Mouse (Mus musculus) embryonic stem cell, embryonic (primary cell): Measurements from ENCODE around the gene Map7.

Experiments
- CTCF ChIA-PET, 4 experiments: fragments of 300-600 bp in 2 of 4; fragments of 350-600 bp in 2 of 4; sonication (Branson Sonifier 250); formaldehyde crosslinking; loops; one replicate each; lab custom pipeline; 2022; ENCODE audit warnings: inconsistent platforms in 2 of 4; lab: Charles Lee
- POLR2A ChIA-PET, 4 experiments: fragments of 300-600 bp in 2 of 4; fragments of 350-600 bp in 2 of 4; sonication (Branson Sonifier 250); formaldehyde crosslinking; loops; one replicate each; lab custom pipeline; 2022; ENCODE audit warnings: antibody characterized with exemption in 4 of 4, inconsistent platforms in 1 of 4; lab: Charles Lee

Gene Map7

DNA sequence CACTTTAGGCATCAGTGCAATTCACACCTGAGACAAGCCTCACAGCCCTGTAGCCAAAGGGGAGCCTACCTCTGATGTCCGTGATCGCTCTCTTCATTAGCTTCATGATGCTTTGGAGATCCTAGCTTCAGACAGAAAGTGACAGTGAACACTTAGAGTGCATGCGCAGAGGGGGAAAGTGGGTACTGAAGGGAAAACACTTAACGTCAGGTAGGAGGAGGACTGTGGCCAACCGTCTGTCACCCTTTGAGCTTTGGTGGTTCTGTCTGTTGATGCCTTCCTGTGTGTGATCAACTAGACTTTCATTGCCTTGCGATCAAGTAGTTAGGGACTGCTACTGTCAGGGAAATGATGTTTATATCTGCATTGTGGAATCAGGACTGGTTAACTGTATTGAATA is 114.6 kb downstream of the Map7 start:
- POLR2A ChIA-PET: interaction anchor here in 2 of 4 experiments (0.8 to 1.4 kb wide), 3 partner anchors 9 to 85 kb away, joined by 3 to 4 read pairs (median 3); partner anchors contain the start of gene Mtfr2 (in 1 of the 2)
- CTCF ChIA-PET: interaction anchor here in 1 of 4 experiments (1.4 kb wide), 1 partner anchor 19 kb away, joined by 3 read pairs; no protein-coding TSS in a partner anchor

DNA sequence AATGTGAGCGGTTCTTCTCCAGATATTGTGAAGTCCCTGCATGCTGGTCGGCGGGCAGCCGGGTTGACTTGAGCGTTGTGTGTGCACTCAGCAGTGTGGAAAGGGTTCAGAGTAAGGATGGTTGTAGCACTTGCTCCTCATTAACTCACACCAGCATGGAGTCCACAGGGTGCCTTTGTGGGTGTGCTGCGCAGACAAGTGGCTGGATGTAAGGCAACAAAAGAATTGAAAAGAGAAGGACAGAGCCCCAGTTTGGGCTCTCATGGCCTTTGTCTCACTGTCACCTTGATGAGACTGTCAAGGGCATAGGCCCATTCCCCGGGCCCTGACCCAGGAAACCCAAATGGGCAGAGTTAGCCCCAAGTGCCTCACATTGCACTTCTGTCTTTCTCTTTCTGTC is 116.2 kb downstream of the Map7 start:
- CTCF ChIA-PET: no interaction called here
- POLR2A ChIA-PET: interaction anchor here in 1 of 4 experiments (0.6 to 0.7 kb wide), 2 partner anchors 10 to 26 kb away, joined by 3 read pairs; no protein-coding TSS in a partner anchor

DNA sequence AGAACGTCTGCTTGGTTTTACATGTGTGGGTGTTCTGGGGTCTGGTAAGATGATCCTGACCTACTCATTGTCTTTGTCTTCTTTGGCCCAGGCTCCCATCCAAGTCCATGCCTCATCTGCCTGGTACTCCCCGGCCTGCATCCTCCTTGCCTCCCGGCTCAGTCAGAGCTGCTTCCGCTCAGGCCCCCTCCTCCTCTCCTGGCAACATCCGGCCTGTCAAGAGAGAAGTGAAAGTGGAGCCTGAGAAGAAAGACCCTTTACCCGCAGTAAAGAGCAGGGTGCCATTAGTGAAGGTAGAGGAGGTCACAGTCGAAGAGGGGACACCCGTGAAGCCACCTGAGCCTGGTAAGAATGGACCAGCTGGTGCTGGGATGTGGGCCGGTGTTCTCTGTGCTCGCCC is 118.8 kb downstream of the Map7 start:
- ChIA-PET POLR2A (interaction anchor here in 3 of 4 experiments (1.1 to 1.4 kb wide), 4 partner anchors 12 to 26 kb away, joined by 3 read pairs; no protein-coding TSS in a partner anchor), CTCF (interaction anchor here in 1 of 4 experiments (0.6 kb wide), 1 partner anchor 93 kb away, joined by 4 read pairs; no protein-coding TSS in a partner anchor)

DNA sequence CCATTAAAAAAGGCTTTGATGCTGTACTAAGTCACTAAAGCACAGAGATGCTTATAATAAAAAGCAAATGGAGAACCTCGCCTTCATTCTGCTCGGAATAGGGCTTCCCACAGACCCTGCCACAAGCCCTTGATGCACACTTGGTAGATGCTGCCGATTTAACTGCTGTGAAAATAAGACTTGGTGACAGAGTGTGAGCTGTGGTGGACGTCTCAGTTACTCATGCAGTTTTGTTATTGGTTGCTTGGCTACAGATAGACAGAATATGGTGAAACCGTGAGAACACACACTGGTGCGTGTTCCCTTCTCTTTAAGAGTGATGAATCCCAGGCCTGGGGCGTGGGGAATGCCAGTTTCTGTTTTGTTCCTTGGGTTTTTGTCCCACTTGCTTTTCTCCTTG is 120.7 kb downstream of the Map7 start:
- ChIA-PET POLR2A (interaction anchor here in 2 of 4 experiments (0.5 to 0.6 kb wide), 2 partner anchors 9 to 30 kb away, joined by 3 to 4 read pairs; no protein-coding TSS in a partner anchor), CTCF (no interaction called here)

DNA sequence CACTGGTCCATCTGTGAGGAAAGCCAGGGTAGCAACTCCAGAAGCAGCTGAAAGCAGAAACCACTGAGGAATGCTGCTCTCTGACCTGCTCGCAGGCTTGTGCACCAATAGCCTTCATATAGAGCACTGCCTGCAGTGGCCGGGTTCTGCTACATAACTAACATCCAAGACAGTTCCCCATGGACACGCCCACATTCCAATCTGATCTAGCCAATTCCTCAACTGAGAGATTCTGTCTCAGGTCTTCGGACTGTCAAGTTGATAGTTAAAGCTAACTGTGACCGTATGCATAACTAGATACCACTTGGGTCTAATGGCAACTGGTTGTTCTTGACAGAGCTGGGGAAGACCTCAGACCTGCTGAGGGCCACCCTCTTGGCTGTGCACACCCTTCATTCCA is 124.1 kb downstream of the Map7 start:
- ChIA-PET POLR2A (interaction anchor here in 2 of 4 experiments (0.9 to 1.5 kb wide), 6 partner anchors 13 to 119 kb away, joined by 3 to 5 read pairs (median 4); partner anchors contain the start of genes Bclaf1 (in 1 of the 2) and Mtfr2 (in 1 of the 2)), CTCF (interaction anchor here in 2 of 4 experiments (0.6 to 1.3 kb wide), 2 partner anchors 18 kb away, joined by 3 to 4 read pairs; no protein-coding TSS in a partner anchor)

DNA sequence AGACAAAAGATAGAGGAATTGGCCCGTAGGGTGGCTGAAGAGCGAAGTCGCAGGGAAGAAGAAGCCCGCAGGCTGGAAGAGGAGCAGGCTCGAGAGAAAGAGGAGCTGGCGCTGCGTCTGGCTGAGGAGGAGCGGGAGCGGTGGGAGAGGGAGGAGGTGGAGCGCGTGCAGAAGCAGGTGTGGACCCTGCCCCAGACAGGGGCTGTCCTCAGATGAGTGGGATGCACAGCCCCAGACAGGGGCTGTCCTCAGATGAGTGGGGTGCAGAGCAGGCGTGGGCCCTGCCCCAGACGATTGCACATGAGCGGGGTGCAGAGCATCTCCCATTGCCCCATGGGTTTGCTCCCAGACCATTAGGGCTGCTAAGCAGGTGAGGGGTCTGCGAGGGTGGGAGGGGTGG is 125.0 kb downstream of the Map7 start:
- ChIA-PET CTCF (interaction anchor here in 1 of 4 experiments (1.3 kb wide), 1 partner anchor 17 kb away, joined by 4 read pairs; no protein-coding TSS in a partner anchor), POLR2A (interaction anchor here in 2 of 4 experiments (0.9 to 1.7 kb wide), 9 partner anchors 9 to 120 kb away, joined by 3 to 7 read pairs (median 3); partner anchors contain the start of gene Bclaf1 (in 1 of the 2))

DNA sequence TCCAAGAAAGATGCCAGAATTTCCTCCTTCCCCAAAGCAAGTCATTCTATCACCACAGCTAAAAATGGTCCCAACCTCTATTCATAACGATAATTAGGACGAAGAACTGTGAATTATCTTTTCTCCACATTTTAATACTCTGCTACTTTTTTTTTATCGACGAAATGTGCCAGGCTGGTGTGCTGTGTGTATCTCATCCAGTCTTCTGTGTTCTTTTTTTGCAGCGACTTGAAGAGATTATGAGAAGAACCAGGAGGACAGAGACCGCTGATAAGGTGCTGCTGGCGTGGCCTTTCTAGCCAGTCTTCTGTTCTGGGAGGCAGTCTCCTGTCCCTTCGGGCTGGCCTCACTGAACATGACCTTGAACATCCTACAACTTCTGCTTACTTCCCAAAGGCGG is 125.8 kb downstream of the Map7 start:
- CTCF ChIA-PET: no interaction called here
- POLR2A ChIA-PET: interaction anchor here in 1 of 4 experiments (1.2 to 1.7 kb wide), 3 partner anchors 14 to 61 kb away, joined by 3 to 7 read pairs (median 4); no protein-coding TSS in a partner anchor

DNA sequence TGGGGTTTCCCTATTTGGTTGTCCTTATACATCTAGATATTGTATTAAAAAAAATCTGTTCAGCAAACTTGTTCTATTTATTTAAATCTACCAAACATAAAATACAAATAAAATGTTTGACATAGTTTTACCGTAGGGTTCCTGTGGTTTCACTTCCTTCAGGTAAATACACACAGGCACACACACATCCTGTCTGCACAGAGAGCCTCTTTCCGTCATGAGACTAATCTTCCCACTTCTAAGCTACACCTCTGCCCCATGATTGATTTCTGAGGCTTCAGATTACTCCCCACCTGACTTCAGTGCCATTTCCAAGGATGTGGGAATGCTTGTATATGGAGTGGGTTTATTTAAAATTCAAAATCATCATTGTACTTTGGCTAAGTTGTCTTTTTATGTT is 133.2 kb downstream of the Map7 start:
- ChIA-PET CTCF (interaction anchor here in 1 of 4 experiments (1.6 kb wide), 1 partner anchor 19 kb away, joined by 3 read pairs; no protein-coding TSS in a partner anchor), POLR2A (interaction anchor here (0.6 to 1.8 kb wide), 4 partner anchors 9 to 140 kb away, joined by 3 to 4 read pairs (median 3); no protein-coding TSS in a partner anchor)

DNA sequence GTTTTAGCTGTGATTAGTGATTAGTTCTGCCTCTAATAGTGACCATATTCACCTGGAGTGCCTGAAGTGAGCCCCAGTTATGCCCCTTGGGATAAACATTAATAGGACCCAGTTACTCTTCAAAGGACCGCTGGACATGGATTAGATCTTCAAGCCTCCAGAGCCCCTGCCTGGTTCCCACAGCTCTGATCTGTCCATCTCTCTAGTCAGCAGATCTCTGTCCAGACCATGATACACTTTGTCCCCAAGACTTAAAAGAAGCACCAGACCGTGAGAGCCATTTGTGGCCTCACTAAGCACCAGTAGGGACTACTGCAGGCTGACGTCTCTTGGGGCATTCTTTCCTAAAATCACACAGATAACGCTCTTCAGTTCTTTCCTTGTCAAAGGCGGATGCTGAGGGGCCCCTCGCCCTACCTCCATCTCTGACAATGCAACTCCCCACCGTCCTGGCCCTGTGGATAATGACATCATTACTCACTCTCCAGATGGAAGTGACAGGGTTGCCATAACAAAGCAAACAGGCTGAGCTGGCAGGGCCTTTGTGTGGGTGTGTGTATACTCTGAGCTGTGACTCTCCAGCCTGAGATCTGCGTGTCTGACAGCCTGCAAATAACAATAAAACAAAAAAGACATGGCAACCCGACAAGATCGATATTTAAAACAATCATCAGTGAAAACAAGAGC is 137.2 kb downstream of the Map7 start:
- ChIA-PET POLR2A (interaction anchor here in 2 of 4 experiments (0.6 to 2.0 kb wide), 7 partner anchors 10 to 154 kb away, joined by 3 to 9 read pairs (median 3); partner anchors contain the start of genes Bclaf1 (in 1 of the 2) and Map7 (in 1 of the 2)), CTCF (interaction anchor here in 3 of 4 experiments (0.7 to 2.3 kb wide), 5 partner anchors 10 to 155 kb away, joined by 3 to 7 read pairs (median 3); no protein-coding TSS in a partner anchor)

DNA sequence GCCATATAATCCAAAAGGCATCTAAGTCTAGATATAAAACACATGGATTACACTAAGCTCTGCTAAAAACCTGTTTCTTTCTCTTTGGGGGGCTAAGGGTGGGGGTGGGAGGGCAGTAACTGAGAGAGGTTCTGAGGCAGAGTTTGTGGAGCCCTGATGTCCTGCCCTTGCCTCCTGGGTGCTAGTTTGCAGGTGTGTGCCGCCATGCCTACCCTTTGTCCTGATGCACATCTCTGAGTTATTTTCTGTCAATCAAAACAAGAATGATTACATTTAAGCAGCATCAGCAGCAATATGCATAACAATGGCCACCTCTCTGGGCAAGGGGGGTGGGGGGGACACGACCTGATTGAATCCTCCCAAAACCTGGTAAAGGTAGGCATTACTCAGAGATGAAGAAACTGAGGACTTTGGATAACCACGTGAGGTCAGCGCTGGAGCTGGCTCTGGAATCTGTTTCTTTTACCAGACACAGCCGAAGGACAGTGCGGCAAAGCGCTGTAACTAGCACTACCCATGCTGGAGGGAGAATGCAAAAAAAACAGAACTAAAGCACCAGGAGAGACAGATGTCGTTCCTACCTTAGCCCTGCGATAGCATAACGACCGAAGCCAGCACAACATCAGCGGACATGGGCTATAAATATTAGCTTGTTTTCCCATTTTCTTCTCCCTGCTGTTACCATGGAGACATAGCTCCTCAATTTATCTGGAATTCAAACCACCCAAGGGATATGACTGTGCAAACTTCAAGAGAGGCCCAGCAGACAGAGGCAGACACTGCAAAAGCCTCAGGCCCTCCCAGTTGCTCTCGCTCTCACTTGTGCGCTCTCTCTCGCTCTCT is 137.9 kb downstream of the Map7 start:
- POLR2A ChIA-PET: interaction anchor here in 2 of 4 experiments (0.7 to 2.0 kb wide), 8 partner anchors 9 to 138 kb away, joined by 3 to 9 read pairs (median 3); partner anchors contain the start of genes Bclaf1 (in 1 of the 2) and Map7 (in 1 of the 2)
- CTCF ChIA-PET: interaction anchor here in 3 of 4 experiments (0.6 to 2.3 kb wide), 7 partner anchors 10 to 155 kb away, joined by 3 to 7 read pairs (median 3); no protein-coding TSS in a partner anchor

DNA sequence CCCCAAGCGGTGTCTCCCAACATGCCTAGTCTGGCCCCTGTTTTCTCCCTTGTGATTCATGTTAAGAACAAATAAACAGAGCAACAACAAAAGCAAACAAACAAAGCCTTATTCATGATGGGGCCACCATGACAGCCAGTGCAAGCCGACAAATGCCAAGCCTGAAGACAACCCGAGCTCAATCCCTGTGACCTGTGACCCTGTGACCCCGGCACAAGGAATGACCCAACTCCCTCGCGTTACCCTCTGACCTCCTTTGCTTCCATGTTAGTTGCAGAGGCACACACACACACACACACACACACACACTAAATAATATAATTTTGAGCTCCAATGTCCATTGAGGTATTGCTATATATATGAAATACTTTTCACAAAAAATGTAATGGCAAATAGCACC is 139.1 kb downstream of the Map7 start:
- CTCF ChIA-PET: interaction anchor here in 2 of 4 experiments (0.6 to 1.3 kb wide), 3 partner anchors 25 to 900 kb away, joined by 3 to 5 read pairs (median 4); partner anchors contain the start of gene Bclaf1 (in 1 of the 2)
- POLR2A ChIA-PET: interaction anchor here in 1 of 4 experiments (0.7 to 1.5 kb wide), 2 partner anchors 9 to 61 kb away, joined by 3 read pairs; no protein-coding TSS in a partner anchor

DNA sequence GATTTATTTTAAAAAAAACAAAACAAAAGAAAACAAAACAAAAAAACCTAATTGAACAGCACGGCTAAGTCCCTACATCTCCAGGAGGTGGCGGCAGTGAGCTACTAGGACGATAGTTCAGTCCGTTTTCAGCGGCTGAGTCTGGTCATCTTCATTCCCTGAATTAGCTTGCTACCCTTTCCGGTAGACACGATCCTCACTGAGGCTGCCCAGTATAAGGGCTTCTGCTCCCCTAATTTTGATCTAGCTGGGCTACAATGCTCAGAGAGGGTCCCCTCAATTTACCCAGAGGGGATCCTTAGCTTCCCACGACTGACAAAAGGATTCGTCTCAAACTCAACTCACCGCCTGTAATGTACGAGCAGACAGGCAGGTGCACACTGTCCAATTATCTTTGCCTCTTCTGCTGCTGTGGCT is 142.2 kb downstream of the Map7 start:
- ChIA-PET CTCF (interaction anchor here (0.5 to 2.2 kb wide), 30 partner anchors 9 to 613 kb away, joined by 3 to 9 read pairs (median 4); partner anchors contain the start of genes Map7 (in 3 of the 4), Bclaf1 (in 1 of the 4), Il20ra (in 1 of the 4) and Mtfr2 (in 1 of the 4)), POLR2A (interaction anchor here (0.5 to 3.9 kb wide), 18 partner anchors 8 to 699 kb away, joined by 3 to 38 read pairs (median 4); partner anchors contain the start of genes Bclaf1 (in 2 of the 4), Ifngr1 (in 1 of the 4) and Mtfr2 (in 1 of the 4))

DNA sequence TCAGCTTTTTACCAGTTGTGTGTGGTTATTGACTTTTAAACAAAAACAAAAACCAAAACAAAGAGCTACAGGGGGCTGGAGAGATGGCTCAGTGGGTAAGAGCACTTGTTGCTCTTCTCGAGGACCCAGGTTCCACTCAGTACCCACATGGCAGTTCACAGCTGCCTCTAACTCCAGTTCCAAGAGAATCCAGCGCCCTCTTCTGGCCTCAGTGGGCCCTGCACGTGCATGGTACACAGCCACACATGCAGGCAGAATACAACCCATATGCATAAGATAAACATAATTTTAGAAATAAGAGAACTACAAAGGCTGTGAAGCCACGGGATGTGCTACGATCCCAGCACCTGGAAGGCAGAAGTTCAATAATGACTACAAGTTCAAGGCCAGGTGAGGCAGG is 147.7 kb downstream of the Map7 start:
- POLR2A ChIA-PET: interaction anchor here (0.6 to 1.3 kb wide), 7 partner anchors 8 to 78 kb away, joined by 3 to 8 read pairs (median 3); partner anchors contain the start of gene Bclaf1 (in 1 of the 4)
- CTCF ChIA-PET: interaction anchor here (0.6 to 1.6 kb wide), 16 partner anchors 8 to 362 kb away, joined by 3 to 7 read pairs (median 3); partner anchors contain the start of genes Bclaf1 (in 1 of the 4), Map3k5 (in 1 of the 4), Map7 (in 1 of the 4) and Mtfr2 (in 1 of the 4)

DNA sequence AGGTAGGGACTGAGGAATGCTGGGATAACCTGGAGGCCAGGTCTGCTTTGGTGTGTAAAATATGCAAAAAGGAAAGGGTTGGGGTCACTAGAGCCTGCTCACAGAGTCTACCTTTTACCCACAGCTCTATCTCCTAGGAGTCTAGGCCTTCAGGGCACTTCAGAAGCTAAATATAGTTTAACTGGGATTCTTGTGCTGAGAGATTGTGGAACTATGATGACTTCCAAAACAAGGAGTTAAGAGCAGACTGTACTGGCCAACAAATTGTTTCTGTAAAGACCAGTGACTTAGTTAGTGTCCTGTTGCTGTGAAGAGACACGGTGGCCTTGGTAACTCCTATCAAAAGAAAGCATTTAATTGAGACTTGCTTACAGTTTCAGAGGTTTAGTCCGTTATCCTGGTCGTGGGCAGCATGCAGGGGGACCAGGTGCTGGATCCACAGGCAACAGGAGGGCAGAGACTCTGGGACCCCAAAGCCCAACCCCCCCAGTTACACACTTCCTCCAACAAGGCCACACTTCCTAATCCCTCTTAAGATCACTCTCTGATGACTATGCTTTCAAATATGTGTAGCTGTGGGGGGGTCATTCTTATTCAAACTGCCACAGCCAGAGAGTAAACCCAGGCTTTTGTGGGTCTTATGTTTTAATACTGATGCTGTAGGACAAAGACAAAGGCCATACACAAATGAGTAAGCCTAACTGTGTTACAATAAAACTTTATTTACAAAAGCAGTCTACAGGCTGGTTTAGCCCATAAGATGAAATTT is 150.1 kb downstream of the Map7 start:
- POLR2A ChIA-PET: interaction anchor here in 3 of 4 experiments (0.6 to 4.7 kb wide), 5 partner anchors 8 to 72 kb away, joined by 3 to 39 read pairs (median 3); partner anchors contain the start of gene Bclaf1 (in 3 of the 3)
- CTCF ChIA-PET: interaction anchor here in 1 of 4 experiments (1.4 kb wide), 1 partner anchor 9 kb away, joined by 4 read pairs; no protein-coding TSS in a partner anchor

DNA sequence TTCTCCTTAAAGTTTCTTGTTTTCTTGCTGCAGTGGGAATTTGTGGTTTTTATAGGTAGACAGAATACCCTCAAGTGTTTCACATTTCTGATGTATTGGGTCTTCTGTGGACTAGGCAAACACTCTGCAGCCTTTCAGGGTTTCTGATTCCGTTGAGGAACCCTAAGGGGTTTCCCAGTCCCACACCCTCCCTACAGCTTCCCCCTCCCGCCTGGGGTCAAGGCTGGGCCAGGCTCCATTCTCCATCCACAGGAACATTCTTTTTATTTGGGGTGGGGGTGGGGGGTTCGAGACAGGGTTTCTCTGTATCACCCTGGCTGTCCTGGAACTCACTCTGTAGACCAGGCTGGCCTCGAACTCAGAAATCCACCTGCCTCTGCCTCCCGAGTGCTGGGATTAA is 150.8 kb downstream of the Map7 start:
- CTCF ChIA-PET: interaction anchor here in 1 of 4 experiments (1.4 kb wide), 1 partner anchor 9 kb away, joined by 4 read pairs; no protein-coding TSS in a partner anchor
- POLR2A ChIA-PET: interaction anchor here (0.6 to 4.7 kb wide), 6 partner anchors 9 to 72 kb away, joined by 3 to 39 read pairs (median 6); partner anchors contain the start of gene Bclaf1 (in 3 of the 4)
